Mouse (Mus musculus): Measurements from ENCODE around the gene Cd248.
A peak's percentile ranks its signal among the peaks of the same experiment; 100 is the strongest.

Cd248 gene

GRCm38 (mm10) chr19:5067867-5068569, at the start of gene Cd248:
Gene Cd248, plus strand, starts transcription at chr19:5068078.
- DNase-seq, result peak; percentile 82

GRCm38 (mm10) chr19:5018191-5018590, 49.7 kb upstream of the Cd248 start:
- DNase-seq, result no peak

- DNase-seq, result no peak
These were observed 46.5 kb upstream of the Cd248 start for GRCm38 (mm10) chr19:5021416-5021815.

- DNase-seq, result peak; percentile 94
These were observed 44.0 kb upstream of the Cd248 start, which contains the start of gene Slc29a2 for GRCm38 (mm10) chr19:5023621-5024479. Gene Slc29a2, plus strand, starts transcription at chr19:5023860.

GRCm38 (mm10) chr19:5026111-5026510, 41.8 kb upstream of the Cd248 start:
- DNase-seq, result no peak

GRCm38 (mm10) chr19:5032686-5033085, 35.2 kb upstream of the Cd248 start:
- DNase-seq, result no peak

- DNase-seq, result no peak
These were observed 31.3 kb upstream of the Cd248 start for GRCm38 (mm10) chr19:5036577-5036976.

- peak; percentile 91 for DNase-seq
These were observed 30.0 kb upstream of the Cd248 start for GRCm38 (mm10) chr19:5037678-5038571.

GRCm38 (mm10) chr19:5038709-5039156, 29.1 kb upstream of the Cd248 start, which contains the start of the genes B4gat1 and AC124502.3:
Gene B4gat1, plus strand, starts transcription at chr19:5038826.
Gene AC124502.3, plus strand, starts transcription at chr19:5038891.
- peak; percentile 96 for DNase-seq

GRCm38 (mm10) chr19:5039301-5040114, 28.4 kb upstream of the Cd248 start:
- no peak for DNase-seq

GRCm38 (mm10) chr19:5040862-5041523, 26.9 kb upstream of the Cd248 start, which contains the start of gene Brms1:
Gene Brms1, plus strand, starts transcription at chr19:5041354.
- DNase-seq, result peak; percentile 98

- DNase-seq, result no peak
These were observed 26.3 kb upstream of the Cd248 start for GRCm38 (mm10) chr19:5041588-5041987.

- DNase-seq, result no peak
These were observed 22.3 kb upstream of the Cd248 start for GRCm38 (mm10) chr19:5045531-5045930.

- no peak for DNase-seq
These were observed 19.5 kb upstream of the Cd248 start for GRCm38 (mm10) chr19:5048138-5049056.

GRCm38 (mm10) chr19:5049325-5049724, 18.6 kb upstream of the Cd248 start:
- no peak for DNase-seq

GRCm38 (mm10) chr19:5050047-5050905, 17.6 kb upstream of the Cd248 start, which contains the start of gene Rin1:
Gene Rin1, plus strand, starts transcription at chr19:5050481.
- DNase-seq, result peak; percentile 79

- DNase-seq, result no peak
These were observed 16.8 kb upstream of the Cd248 start for GRCm38 (mm10) chr19:5051031-5051430.

- no peak for DNase-seq
These were observed 16.4 kb upstream of the Cd248 start for GRCm38 (mm10) chr19:5051515-5051914.

Data from retina, postnatal 1 day (tissue).